In the genomic region with DNA sequence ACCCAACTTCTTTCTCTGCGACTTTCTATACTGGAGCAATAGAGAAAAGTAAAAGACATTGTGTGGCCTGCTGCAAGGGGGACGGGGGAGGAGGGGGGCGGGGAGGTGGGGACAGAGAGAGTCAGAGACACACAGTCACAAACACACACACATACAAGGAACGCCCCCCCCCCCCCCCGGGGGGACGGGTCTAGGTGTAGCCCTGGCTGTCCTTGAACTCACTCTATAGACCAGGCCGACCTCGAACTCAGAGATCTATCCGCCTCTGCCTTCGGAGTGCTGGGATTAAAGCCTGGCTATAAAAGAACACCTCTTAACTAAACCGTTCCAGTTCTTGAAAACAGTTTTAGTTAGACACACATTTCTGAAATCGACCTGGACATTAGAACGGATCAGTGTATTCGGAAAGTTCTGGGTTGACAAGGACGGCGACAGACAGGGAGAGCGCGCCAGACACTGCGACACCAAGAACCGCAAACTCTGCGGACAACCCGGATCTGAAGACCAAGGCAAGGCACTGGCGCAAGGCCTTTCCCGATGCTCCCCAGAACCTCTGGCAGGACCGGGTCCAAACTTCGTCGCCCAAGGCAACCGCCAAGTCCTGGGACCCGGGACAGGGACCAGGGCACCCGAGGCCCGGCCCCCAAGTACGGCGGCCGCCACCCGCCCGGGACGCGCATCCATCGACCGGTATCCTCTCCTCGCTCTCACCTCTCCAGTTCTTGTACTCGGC, we compare ENCODE assay signal across 1 mouse cellular context.
TF ChIP-seq lines count a peak whose summit lies in the region.

No protein-coding gene starts in this region.

TF ChIP-seq in CH12.LX, 34 proteins besides CTCF, POLR2A, EP300 and RAD21:
- TF ChIP-seq MAZ (IDR thresholded peaks at IDR 0.05; ENCODE audit: low read depth, low read length): no peak
- 0 out of 2 replicates have a peak, but pooled peaks have one; percentile 38 for TF ChIP-seq UBTF (IDR thresholded peaks at IDR 0.05; ENCODE audit: low read depth, low read length)
